Mouse (Mus musculus) cerebellum, adult (tissue): ENCODE data around the gene Ksr2.
"Not testable (repeated sequence)": the region's sequence is repeated elsewhere in the genome, so short reads cannot be mapped to it uniquely, and the experiment has no call there.

ENCODE experiments used
- ATAC-seq: cut with Nextera tagmentation; 2 replicates; pipeline ENCODE4 v1.9.2; 2017; ENCODE audit warnings: mild to moderate bottlenecking, moderate library complexity, mixed read lengths; ENCODE audit not compliant: insufficient number of reproducible peaks, low FRiP score, low TSS enrichment

Ksr2 gene

DNA sequence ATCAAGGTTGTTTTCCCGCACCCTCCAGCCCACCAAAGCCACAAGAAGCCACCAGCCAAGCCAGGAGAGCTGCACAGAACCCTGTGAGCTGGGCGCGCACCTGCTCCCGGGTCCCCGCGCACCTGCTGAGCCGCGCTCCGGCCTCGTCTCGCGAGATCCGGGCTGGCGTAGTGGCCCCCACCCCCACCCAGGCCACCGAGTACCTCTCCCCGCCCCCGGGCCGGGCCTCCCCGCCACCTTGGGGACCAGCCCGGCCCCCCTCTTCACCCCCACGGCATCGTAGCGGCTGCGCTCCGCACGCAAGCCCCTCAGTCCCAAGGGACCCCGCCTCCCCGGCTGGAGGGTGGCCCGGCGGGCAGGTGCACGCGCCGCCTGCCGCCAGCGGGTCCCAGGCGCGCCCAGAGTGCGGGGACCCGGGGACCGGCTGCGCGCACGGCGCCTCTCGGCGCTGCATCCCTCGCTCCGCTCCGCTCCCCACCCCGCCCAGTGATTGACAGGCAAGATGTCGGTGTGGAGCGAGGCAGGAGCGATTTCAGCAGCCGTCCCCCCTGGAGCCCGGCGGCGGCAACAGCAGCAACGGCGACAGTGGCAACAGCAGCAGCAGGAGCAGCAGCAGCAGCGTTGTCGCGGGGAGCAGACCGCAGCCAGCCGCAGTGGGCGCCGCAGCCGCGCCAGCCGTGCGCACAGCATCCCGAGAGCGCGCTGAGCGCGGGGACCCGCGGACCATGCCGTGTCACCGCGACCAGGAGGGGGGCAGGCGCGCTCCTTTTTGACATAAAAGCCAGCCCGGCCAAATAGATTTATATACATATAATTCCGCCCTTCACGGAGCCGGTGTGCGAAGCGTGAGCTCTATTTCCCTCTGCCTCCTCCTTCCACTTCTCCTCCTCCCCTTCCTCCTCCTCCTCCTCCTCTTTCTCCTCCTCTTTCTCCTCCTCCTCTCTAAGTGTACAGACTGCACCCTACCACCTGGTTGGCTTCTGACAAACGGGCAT is at the start of gene Ksr2:
Gene Ksr2 (plus strand): TSS at position 494 of the 995 bp plus-strand sequence.
- peak; percentile 84 for ATAC-seq

DNA sequence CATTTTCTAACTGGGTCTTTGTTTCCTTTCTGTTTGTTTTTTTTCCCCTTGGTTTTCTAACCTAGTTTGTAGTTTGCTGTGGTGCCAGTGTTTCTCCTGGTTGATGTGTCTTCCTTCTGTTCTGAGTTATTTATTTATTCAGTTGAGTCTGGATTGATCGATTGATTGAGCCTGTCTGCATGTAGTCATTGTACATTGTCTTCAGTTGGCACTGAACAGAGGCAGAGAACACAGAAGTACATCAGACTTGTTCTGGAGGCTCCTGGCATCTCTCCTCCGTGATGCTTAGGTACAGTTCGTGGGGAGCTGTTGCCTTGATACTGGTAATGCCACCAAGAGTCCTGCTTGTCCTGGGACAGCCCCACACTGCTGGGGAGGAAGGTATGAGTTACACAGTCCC is 49.0 kb upstream of the Ksr2 start:
- no peak for ATAC-seq

DNA sequence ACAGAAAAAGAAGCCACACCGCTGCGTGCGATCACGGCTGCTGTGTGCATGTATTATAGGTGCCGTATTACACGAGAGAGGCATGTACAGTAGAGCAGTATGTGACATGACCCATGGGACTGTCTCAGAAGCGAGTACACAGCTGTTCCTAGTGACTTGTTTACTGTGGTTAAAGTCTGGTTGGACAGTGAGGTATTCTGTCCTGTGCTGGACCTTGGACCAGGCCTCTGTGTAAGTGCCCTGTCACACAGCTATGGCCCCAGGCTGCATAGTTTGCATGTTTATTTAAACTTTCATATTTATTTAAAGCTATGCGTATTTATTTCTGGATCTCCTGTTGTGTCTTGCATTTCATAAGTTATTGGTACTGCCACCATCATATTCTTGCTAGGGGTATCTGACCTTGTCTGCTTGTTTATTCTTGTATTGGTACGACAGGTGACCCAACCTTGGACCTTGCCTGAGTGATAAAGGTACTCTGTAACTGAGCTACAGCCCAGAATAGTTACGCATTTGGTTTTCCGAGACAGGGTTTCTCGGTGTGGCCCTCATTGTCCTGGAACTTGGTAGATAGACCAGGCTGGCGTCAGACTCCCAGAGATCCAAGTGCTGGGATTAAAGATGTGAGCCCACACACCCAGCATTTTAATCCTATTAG is 47.8 kb upstream of the Ksr2 start:
- no peak for ATAC-seq

DNA sequence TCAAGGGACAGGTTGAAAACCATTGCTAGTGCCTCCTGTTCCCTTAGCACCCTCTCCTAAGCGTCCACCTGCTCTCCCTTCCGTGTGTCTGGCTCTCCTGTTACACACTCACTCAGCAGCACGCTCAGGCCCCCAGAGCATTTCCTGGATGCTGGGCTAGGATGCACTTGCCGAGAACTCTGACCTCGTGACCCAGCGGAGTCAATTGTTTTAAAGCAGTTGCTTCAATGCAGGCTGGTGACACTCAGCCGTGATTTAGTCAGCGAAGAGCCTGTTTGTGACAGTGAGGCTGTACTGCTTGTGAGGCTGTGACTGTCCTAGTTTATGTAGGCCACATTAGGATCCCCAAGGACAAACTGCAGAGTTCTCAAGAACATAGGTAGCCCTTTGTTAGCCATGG is 46.6 kb upstream of the Ksr2 start:
- no peak for ATAC-seq

DNA sequence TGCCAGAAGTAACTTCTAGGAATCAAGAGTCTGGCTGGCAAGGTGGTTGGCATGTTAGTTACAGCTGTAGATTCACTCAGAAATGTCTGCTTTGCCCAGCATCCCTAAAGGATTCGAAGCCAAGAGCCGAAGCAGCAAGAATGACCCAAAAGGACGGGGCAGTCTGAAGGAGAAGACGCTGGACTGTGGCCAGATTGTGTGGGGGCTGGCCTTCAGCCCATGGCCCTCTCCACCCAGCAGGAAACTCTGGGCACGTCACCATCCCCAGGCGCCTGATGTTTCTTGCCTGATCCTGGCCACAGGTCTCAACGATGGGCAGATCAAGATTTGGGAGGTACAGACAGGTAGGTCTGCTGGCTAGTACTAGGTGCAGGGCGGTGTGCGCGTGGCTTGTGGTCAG is 43.2 kb upstream of the Ksr2 start:
- ATAC-seq, result no peak

DNA sequence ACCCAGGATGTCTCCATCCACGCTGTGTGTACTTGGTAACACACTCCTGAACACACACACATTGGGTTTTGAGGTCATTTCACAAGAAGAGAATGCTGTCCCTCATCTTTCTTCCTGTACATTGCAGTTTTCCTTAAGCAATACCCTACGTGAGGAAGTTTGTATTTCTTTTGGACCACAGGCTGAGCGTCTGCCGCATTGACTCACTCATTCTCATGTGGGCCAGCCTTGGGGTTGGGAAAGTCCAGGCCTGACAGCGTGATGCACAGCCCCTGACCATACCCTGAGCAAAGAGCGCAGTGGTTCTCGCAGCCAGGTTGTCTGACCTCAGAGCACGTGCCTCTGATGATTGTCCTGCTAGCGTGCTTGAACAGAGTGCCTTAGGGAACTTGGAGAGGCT is 40.4 kb upstream of the Ksr2 start:
- no peak for ATAC-seq

DNA sequence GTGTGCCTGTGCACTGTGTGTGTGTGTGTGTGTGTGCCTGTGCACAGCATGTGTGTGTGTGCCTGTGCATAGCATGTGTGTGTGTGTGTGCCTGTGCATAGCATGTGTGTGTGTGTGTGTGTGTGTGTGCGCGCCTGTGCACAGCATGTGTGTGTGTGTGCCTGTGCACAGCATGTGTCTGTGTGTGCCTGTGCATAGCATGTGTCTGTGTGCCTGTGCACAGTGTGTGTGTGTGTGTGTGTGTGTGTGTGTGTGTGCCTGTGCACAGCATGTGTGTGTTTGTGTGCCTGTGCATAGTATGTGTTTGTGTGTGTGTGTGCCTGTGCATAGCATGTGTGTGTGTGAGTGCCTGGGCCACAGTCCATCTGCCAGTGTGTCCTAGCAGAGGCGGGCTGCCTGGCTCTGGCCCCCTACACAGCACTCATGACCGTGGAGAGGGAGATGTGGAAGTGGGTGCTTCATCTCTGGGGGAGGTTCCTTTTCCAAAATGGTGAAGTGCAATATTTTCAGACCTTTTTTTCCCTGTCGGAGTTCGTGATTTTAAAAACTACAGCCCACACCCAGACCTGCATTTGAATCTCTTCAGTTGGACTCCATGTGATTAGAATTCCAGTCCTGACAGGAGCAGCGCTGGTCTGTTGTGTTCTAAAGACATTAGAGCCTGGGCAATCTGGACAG is 39.3 kb upstream of the Ksr2 start:
- ATAC-seq, result no peak

DNA sequence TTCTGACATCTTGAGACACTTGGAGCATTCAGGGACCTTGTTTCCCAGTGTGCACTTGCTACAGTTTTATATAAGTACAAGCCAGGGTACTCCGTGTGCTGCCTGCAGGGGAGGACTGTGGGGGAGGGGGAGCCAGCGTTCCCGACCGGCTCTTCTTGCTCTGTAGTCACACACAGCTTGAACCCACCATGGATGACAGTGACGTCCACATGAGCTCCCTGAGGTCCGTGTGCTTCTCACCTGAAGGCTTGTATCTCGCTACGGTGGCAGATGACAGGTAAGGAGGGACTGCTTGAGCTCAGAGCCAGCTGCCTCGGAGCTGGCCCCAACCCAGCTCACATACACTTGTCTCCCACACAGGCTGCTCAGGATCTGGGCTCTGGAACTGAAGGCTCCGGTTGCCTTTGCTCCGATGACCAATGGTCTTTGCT is 37.5 kb upstream of the Ksr2 start:
- ATAC-seq, result no peak

DNA sequence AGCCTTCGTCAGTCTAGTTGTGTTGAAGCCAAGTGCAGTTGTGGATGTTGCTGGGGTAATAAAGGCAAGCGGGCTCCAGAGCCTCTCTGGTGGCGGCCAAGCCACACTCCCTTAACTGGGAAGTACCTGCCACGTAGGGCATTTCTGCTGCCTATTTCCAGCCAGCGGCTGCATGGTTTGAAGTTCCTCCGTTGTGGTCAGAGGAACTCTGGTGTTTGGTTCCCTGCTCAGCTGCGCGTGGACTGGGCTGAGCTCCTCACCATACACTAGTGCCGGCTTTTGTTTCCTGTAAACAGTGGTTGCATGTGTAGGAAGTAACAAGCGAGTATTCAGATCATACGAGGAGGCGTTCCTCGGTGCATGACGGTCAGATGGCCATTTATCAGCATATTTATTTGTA is 36.1 kb upstream of the Ksr2 start:
- not testable (repeated sequence) for ATAC-seq

DNA sequence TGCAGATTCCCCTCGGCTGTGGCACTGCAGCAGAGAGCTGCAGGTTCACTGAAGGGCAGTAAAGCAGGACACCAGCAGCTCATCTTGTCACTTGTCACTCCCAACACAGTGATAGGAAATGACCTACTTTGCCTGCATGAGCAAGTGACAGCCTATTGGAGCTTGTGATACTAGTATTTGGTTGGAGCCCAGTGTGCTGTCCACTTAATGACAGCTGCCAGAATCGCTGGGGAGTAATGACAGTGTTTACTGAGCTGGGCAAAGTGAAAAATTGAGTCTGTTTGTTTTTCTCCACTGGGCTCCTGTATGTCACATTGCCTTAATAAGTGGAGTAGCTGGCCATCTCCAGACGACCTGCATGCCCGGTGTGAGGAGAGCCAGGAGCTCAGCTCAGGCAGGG is 33.6 kb upstream of the Ksr2 start:
- no peak for ATAC-seq

DNA sequence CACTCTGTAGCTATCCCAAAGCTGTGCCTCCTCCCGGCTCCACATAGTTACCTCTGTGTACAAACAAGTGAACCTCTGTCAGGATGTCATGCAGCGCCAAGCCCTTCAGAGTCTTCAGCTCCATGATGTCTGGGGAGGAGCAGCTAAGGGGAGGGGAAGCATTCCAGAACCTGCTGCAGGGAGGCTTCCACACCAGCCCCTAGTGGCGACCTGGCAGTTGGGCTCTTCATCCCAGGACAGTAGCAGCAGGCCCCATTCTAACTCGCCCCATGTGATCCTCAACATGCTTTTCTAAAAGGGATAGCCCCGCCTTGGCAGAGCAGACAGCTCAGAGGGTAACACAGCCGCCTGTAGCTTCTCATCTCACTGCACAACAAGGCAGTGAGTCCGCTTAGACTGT is 32.0 kb upstream of the Ksr2 start:
- ATAC-seq, result no peak

DNA sequence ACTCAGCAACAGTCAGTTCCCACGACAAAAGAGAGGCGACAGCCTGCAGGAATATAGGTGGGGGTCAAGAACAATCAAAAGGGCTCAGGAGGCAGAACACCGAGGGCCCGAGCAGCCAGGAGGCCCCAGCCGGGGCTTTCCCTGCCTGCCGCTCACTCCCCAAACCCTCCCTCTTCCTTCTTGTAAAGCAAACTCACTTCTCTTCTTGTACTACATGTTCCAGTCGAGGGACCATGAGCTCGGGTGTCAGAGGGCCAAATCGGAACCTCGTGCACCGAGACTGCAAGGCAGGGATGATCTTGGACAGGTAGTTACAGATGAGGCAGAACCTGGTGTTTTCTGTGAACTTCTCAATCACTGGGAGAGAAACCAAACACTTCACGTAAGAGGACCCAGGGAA is 30.6 kb upstream of the Ksr2 start:
- no peak for ATAC-seq

DNA sequence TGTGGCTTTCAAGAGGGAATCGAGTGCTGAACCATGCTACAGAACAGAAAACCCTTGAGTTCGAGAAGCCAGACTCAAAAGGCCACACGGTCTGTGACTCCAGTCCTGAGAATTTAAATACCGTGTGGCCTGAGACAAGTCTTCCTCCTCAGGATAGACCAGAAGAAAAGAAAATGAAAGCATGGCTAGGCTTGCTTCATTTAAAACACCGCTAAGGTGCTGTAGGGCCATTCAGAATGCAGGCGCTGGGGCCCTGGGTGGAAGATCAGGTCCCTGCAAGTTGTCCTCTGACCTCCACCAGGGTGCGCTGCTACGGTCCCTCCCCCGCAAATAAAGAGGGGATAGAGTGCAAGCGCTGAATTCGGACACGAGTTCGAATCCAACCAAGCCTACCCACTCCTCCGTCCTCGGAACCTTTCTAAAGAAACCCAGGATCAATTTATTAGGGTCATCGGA is 25.5 kb upstream of the Ksr2 start:
- 0 out of 2 replicates have a peak, but pooled peaks have one; percentile 50 for ATAC-seq

DNA sequence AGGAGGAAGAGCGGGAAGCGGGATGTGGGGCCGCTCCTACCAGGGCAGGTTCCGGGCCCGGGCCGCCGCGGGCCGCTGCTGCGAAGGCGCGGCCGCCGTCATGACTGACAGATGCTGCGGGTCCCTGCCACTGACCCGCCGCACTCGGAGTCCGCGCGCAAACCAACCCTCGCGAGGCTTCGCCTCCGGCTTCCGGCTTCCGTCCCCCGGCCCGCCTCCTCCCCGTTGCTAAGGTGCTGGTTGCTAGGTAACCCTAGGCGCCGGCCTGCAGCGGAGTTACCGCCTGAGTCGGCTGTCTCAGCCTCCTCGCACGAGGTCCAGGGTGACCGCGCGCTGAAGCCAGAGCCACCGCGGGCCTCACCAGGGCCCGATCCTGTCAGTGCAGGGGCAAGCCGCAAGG is 24.9 kb upstream of the Ksr2 start, which contains the start of gene Rfc5:
Gene Rfc5 (minus strand): TSS at position 171 of the 400 bp plus-strand sequence.
- peak; percentile 96 for ATAC-seq

DNA sequence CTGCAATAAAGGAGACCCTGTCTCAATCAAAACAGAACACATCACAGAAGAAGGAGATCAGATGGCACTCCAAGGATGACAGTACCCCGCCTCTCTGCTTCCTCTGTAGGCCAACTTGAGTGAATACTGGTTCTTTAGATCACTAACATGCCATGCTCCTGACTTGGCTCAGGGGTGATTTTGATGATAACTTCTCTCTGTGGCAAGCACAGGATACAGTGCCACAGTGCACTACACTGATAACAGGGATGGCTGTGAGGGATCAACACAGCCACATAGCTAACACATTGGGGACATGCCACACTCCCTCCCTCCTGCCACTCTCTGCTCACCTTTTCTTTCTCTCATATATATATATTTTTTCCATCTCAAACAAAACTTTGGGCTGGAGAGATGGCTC is 22.9 kb upstream of the Ksr2 start:
- no peak for ATAC-seq

DNA sequence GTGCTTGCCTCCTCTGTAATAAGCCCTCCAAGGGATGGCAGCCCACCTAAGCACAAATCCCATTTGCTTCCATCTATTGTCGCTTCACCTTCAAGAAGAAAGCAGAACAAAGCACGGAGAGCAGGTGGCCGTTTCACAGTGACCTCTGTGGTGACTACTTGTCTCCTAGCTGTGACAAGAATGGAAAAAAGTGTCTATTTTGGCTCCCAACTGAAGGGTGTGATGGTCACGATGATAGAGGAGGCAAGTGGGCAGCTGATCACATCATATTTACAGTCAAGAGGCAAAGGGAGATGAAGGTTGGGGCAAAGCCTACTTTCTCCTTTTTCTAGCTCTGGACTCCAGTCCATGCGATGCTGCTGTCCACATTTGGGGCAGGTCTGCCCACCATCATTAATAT is 18.0 kb upstream of the Ksr2 start:
- no peak for ATAC-seq

DNA sequence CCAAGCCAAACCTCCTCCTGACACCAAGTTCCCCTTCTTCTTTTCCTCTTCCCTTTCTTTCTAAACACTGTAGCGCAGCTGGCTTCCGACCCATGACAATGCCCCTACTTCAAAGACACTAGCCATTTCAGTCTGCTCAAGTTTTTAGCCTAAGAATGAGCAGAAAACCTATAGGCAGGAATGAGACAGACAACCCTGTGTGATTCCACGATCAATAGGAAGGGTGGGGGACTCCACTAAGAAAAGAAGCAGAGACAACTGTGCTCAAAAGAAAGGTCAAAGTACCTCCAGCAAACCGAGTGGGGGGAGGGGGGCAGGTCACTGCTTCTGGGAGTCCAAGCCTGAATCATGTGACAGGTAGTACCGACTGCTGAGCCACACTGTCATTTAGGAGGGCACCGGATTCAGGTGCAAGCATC is 17.2 kb upstream of the Ksr2 start:
- no peak for ATAC-seq

DNA sequence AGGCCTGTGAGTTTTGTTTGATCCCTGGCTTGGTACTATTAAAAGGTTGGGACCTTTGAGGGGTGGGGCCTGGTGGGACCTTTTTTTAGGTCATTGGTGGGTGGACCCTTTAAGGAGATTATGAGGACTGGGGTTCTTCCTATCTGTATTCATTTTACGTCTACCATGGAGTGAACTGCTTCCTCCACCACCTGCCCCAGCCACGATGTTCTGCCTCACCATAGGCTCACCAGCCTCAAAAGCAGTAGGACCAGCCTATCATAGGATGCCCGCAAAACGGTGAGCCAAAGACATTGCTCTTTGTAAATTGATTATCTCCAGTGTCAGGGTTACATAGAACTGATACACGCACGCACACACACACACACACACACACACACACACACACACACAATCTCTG is 16.4 kb upstream of the Ksr2 start:
- ATAC-seq, result no peak

DNA sequence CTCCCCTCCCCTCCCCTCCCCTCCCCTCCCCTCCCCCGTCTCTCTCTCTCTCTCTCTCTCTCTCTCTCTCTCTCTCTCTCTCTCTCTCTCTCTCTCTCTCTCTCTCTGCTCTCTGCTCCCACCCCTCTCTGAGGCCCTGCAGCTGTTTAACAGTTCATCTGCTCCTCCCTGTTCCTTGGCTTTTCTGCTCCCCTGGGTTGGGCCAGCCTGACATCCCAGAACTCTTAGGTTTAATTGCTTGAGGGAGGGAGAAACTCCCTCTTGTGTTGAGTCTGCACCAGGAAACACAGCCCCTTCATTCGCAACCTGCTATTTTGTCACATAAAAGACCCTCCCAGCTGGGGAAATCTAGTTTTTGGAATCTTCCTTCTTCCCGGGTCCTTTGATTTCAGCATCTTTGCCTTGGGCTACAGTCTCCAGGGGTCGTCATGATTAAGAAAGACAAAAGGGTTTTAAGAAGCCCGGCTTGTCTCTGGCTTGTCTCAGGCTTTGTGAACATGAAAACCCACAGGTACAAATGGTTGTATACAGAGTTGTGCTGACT is 15.7 kb upstream of the Ksr2 start:
- ATAC-seq, result no peak

DNA sequence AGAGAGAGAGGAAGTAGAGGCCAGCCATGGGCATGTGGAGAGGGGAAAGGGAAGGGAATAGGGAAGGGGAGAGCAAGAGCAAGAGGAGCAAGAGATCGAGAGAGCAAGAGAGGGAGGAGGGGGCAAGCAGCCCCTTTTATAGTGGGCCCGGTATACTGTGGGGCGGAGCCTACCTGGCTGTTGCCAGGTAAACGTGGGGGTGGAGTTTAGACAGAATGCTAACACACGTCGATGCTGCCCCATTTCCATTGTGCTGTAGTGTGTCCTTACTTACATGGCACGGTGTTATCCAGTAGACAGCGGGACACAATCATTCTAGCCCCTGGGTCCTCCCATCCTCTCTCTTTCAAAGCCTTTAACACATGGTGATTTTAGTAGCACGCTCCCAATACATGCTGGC is 14.5 kb upstream of the Ksr2 start:
- no peak for ATAC-seq

DNA sequence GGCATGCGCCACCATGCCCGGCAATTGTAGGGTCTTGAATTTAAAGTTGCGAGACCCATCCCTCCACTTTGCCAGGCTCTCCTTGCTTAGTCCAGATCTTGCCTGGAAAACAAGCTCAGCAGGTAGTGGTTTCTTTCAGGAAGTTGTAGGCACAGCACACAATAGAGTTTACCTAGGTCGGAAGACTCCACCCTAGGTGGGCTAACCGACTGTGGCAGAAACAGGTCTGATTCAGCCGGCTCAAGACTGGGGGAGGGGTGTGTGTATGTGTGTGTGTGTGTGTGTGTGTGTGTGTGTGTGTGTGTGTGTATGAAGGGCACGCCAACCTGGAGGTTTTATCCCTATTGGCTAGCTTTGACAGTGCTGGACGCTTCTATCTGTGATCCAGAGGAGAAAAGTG is 10.2 kb upstream of the Ksr2 start:
- no peak for ATAC-seq
